Mouse (Mus musculus) hematopoietic stem cell, adult 5-6 weeks (primary cell): ENCODE data around the gene Mea1. TPM values are rescaled to one million over a fixed set of nuclear protein-coding genes. Genes with fewer than 3 reads are reported as not detected.
A peak's percentile ranks its signal among the peaks of the same experiment; 100 is the strongest.

Experiments
- ATAC-seq, 2 experiments: fragments of 125-278 bp in 1 of 2; replicated peaks in 1 of 2; 2 replicates each; pipeline ENCODE4 v1.8.0; 2016 to 2017; ENCODE audit warnings: inconsistent platforms in 2 of 2, mild to moderate bottlenecking in 2 of 2, moderate number of reproducible peaks in 2 of 2, low read depth in 1 of 2, moderate TSS enrichment in 1 of 2; ENCODE audit not compliant: low FRiP score in 2 of 2, poor library complexity in 2 of 2, severe bottlenecking in 2 of 2, insufficient read depth in 1 of 2, low TSS enrichment in 1 of 2
- total RNA-seq: library from RNA; stranded (forward); fragments of 172-1452, 232-1000 nt; gene quantifications from 2 replicates; pipeline ENCODE4 v1.2.3, GENCODE M21; 2017

The Mea1 gene
- total RNA-seq, 1 experiment from 2014 or later: 53.3 TPM

GRCm38 (mm10) chr17:46661351-46661750 is 17.2 kb upstream of the Mea1 start:
- ATAC-seq: no peak

- no peak for ATAC-seq
These were observed 16.6 kb upstream of the Mea1 start for GRCm38 (mm10) chr17:46661981-46662380.

GRCm38 (mm10) chr17:46662730-46663129 is 15.9 kb upstream of the Mea1 start:
- no peak for ATAC-seq

- no peak for ATAC-seq
These were observed 10.9 kb upstream of the Mea1 start for GRCm38 (mm10) chr17:46667712-46668111.

DNA sequence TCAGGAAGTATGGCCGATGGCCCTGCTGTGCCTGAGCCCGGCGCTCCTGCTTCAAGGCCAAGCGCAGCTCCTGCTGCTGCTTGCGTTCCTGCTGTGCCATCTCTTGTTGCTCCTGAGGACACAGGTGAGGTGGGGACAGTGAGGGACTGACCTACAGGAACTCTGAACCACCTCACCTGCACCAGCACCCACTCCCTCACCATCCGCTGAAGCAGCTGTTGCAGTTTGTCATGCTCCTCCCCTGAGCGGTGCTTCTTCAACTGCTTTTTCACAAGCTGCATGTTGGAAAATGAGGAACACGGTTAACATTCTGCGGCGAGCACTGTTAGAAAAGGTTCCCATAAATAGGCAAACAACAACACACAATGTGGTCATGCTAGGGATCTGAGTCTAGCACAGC is 8.7 kb upstream of the Mea1 start:
- ATAC-seq: no peak

DNA sequence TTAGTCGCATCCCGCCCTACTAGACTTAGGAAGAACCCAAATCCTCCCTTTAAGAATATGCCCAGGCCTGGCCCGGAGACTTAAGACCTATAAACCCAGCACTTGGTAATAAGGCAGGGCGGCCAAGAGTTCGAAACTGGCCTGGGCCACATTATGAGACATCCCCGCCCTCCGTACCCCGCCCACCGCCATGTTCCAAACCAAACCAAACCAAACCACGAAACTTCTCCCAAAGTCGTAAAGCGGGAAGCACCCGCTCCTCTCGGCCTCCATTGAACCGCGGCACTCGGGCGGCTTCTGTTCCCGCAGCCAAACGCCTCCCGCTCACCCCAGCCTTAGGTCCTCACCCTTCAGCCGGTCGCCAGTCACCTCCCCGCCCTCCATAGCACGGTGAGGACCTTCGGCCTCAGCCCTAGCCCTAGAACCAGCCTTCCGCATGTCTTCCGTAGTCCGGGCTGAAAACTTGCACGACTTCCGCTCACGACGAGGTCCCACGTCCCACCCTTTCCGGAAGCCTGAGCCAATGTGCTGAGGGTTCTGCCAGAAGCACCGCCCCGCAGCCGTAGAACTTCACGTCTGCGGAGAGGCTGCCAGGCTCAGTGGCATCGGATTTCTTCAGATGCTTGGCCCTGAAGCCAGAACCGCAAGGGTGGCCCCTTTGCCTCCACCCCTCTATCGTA is 4.6 kb upstream of the Mea1 start, which contains the start of gene Rrp36:
Gene Rrp36, minus strand, starts transcription at position 503 of the 680 bp plus-strand sequence.
- ATAC-seq: peak; percentile 99

- ATAC-seq: no peak
These were observed 3.9 kb upstream of the Mea1 start for GRCm38 (mm10) chr17:46674530-46675283.

- ATAC-seq: no peak
These were observed 318 bp downstream of the Mea1 start for GRCm38 (mm10) chr17:46678911-46679310.

GRCm38 (mm10) chr17:46679843-46680759 is 1.5 kb downstream of the Mea1 start:
- peak in 1 of 2 experiments; percentile 41; a peak in 2 of 4 replicates for ATAC-seq

DNA sequence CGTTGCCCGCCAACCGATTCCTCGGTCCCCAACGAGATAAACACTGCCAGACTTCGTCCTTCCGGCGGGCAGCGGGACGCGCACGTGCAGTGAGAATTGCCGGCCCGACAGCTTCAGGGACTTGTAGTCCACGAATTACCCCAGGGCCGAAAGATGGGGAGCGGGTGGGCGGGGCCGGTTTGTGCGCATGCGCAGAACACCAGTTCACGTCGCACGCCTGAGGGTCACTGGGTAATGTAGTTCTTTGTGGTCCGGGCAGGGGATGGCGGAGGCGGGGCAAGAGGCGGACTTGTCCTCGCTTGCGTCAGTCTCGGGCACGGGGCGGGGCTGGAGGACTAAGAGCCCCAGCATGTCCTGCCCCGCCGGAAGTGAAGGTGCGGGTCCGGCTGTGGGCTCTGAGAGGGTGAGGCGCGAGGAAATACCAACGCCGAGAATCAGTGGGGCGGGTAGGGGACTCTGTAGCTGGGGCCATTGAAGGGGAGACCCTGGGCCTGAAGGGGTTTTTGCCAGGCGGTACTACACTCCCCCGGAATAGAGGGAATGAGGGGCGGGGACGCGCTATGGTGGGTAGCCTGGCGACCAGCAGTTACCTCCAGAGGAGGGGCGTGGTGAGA is 2.3 kb downstream of the Mea1 start, which contains the start of gene Klhdc3:
Gene Klhdc3, minus strand, starts transcription at position 155 of the 614 bp plus-strand sequence.
- peak; percentile 95 to 98 for ATAC-seq

- no peak for ATAC-seq
These were observed 3.0 kb downstream of the Mea1 start for GRCm38 (mm10) chr17:46681466-46682118.

- ATAC-seq: no peak
These were observed 4.2 kb downstream of the Mea1 start for GRCm38 (mm10) chr17:46682654-46683389.

DNA sequence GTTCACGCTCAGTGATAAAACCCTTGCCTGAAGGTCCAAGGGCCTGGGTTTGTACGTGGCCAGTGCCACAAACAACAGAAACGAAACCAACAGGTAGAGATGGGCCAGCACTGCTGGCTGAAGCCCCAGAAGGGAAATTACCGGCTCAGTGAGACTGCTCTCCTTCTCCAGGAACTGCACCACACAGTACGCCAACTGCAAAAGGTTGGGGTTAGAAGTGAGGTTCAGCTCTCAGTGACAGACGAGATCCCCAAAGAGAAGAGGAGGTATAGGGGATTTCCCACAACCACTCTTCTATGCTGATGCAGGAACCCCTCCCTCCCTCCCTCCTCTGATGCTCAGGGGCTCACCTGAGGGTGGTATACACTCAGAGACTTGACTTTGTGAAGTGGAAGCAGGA is 7.3 kb downstream of the Mea1 start:
- ATAC-seq: no peak

- no peak for ATAC-seq
These were observed 12.1 kb downstream of the Mea1 start for GRCm38 (mm10) chr17:46690665-46691064.

DNA sequence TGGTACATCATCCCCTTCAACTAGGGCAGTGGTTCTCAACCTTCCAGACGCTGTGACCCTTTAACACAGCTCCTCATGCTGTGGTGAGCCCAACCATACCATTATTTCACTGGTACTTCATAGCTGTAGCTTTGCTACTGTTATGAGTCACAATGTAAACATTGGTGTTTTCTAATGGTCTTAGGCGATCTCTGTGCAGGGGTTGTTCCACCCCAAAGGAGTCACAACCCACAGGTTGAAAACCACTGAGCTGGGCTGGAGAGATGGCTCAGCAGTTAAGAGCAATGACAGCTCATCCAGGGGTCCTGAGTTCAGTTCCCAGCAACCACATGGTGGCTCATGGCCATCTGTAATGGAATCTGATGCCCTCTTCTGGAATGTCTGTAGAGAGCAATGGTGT is 12.8 kb downstream of the Mea1 start:
- no peak for ATAC-seq

- ATAC-seq: no peak
These were observed 16.0 kb downstream of the Mea1 start for GRCm38 (mm10) chr17:46694517-46695063.
